Mouse (Mus musculus): ENCODE data around the gene Dmtf1. TPM values are rescaled to one million over a fixed set of nuclear protein-coding genes. Genes with fewer than 3 reads are reported as not detected.
A peak's percentile ranks its signal among the peaks of the same experiment; 100 is the strongest.
"Not testable (repeated sequence)": the region's sequence is repeated elsewhere in the genome, so short reads cannot be mapped to it uniquely, and the experiment has no call there.

Dmtf1 gene
- total RNA-seq (2021) (10 to 100 TPM; 10.5 to 13.6 TPM), polyA plus RNA-seq (2012; rRNA removed) (8.6 and 17.5 TPM in 2 replicates)
- long read RNA-seq, partial matches to known transcripts, result 0 of 9 reads
- long read RNA-seq, other reads (novel, unspliced or antisense), result 2 of 9 reads

- TF ChIP-seq POLR2A (IDR thresholded peaks at IDR 0.05; ENCODE audit: insufficient read depth, low read depth, low read length), result peak; percentile 99
- TF ChIP-seq EP300 (IDR thresholded peaks at IDR 0.05; ENCODE audit: insufficient read depth, low read depth, low read length), result peak; percentile 71
- no peak for TF ChIP-seq CTCF (IDR thresholded peaks at IDR 0.05)
- peak within 1 kb of the TSS; percentile 66 for H3K4me3 ChIP-seq
- DNase-seq, result peak; percentile 90 to 92
- no peaks in the 10 kb centered on the region for H3K79me2 ChIP-seq (replicated peaks; ENCODE audit: control insufficient read depth, insufficient read depth, low read length)
- no peaks in the 10 kb centered on the region for H3K27me3 ChIP-seq (ENCODE audit: control insufficient read depth, insufficient read depth, low read length)
- intact Hi-C loops (cut with DNase I), result loop anchor here (1.0 to 5.0 kb wide), 4 partner anchors 61 to 739 kb away; partner anchors contain the start of genes Crot, Dbf4, Slc25a40 and Tmem243
- under 1% methylated on average over 62 of the region's 64 CpGs for WGBS
- H3K9ac ChIP-seq (ENCODE audit: low read depth, low read length), result peak within 1 kb of the TSS; percentile 92
- H3K36me3 ChIP-seq (ENCODE audit: control insufficient read depth, insufficient read depth, low read length), result peaks cover 10% of the 10 kb centered on the region; the same call in 1 of the 2 replicates
- H3K4me1 ChIP-seq (ENCODE audit: control insufficient read depth, insufficient read depth, low read length), result peaks cover 5% of the 10 kb centered on the region
- peak within 1 kb of the TSS; percentile 97 for H3K27ac ChIP-seq
Observed at GRCm38 (mm10) chr5:9161456-9162041, at the start of gene Dmtf1. TSS of gene Dmtf1 (minus strand) at chr5:9161776.

- DNase-seq, result no peak
- Histone ChIP-seq H3K79me2 (replicated peaks; ENCODE audit: control insufficient read depth, insufficient read depth, low read length) (no peaks in the 10 kb centered on the region), H3K4me1 (ENCODE audit: control insufficient read depth, insufficient read depth, low read length) (no peaks in the 10 kb centered on the region), H3K9ac (ENCODE audit: low read depth, low read length) (no peak overlapping the region), H3K27ac (no peak overlapping the region), H3K4me3 (no peak overlapping the region), H3K27me3 (ENCODE audit: control insufficient read depth, insufficient read depth, low read length) (no peaks in the 10 kb centered on the region), H3K36me3 (ENCODE audit: control insufficient read depth, insufficient read depth, low read length) (no peaks in the 10 kb centered on the region)
- intact Hi-C loops (cut with DNase I), result no loop called here
- TF ChIP-seq CTCF (IDR thresholded peaks at IDR 0.05), result no peak
- no peak for TF ChIP-seq EP300 (IDR thresholded peaks at IDR 0.05; ENCODE audit: insufficient read depth, low read depth, low read length)
- no peak for TF ChIP-seq POLR2A (IDR thresholded peaks at IDR 0.05; ENCODE audit: insufficient read depth, low read depth, low read length)
- WGBS, result 63% methylated on average over 1 of the region's 1 CpGs
Observed at GRCm38 (mm10) chr5:9186467-9186866, 24.9 kb upstream of the Dmtf1 start.

GRCm38 (mm10) chr5:9173295-9173694, 11.7 kb upstream of the Dmtf1 start:
- no peaks in the 10 kb centered on the region for H3K27me3 ChIP-seq (ENCODE audit: control insufficient read depth, insufficient read depth, low read length)
- H3K79me2 ChIP-seq (replicated peaks; ENCODE audit: control insufficient read depth, insufficient read depth, low read length), result no peaks in the 10 kb centered on the region
- no peaks in the 10 kb centered on the region for H3K4me1 ChIP-seq (ENCODE audit: control insufficient read depth, insufficient read depth, low read length)
- no peak for DNase-seq
- H3K4me3 ChIP-seq, result no peak overlapping the region
- H3K27ac ChIP-seq, result no peak overlapping the region
- no peak overlapping the region for H3K9ac ChIP-seq (ENCODE audit: low read depth, low read length)
- 66% methylated on average over 2 of the region's 2 CpGs for WGBS
- intact Hi-C loops (cut with DNase I), result no loop called here
- TF ChIP-seq EP300 (IDR thresholded peaks at IDR 0.05; ENCODE audit: insufficient read depth, low read depth, low read length), result no peak
- TF ChIP-seq CTCF (IDR thresholded peaks at IDR 0.05), result no peak
- no peak for TF ChIP-seq POLR2A (IDR thresholded peaks at IDR 0.05; ENCODE audit: insufficient read depth, low read depth, low read length)
- no peaks in the 10 kb centered on the region for H3K36me3 ChIP-seq (ENCODE audit: control insufficient read depth, insufficient read depth, low read length)

- not testable (repeated sequence) for H3K4me1 ChIP-seq (ENCODE audit: control insufficient read depth, insufficient read depth, low read length); H3K27me3 ChIP-seq (ENCODE audit: control insufficient read depth, insufficient read depth, low read length); H3K9ac ChIP-seq (ENCODE audit: low read depth, low read length); H3K36me3 ChIP-seq (ENCODE audit: control insufficient read depth, insufficient read depth, low read length); H3K27ac ChIP-seq; H3K79me2 ChIP-seq (replicated peaks; ENCODE audit: control insufficient read depth, insufficient read depth, low read length); DNase-seq; H3K4me3 ChIP-seq
- intact Hi-C loops (cut with DNase I), result loop anchor here (2.0 kb wide), 1 partner anchor 257 kb away; no protein-coding TSS in a partner anchor
- TF ChIP-seq CTCF (IDR thresholded peaks at IDR 0.05), result peak; percentile 68
- WGBS, result 76% methylated on average over 5 of the region's 5 CpGs
Observed at GRCm38 (mm10) chr5:9169328-9170005, 7.9 kb upstream of the Dmtf1 start.

- H3K79me2 ChIP-seq (replicated peaks; ENCODE audit: control insufficient read depth, insufficient read depth, low read length), result no peaks in the 10 kb centered on the region
- no peak for DNase-seq
- H3K36me3 ChIP-seq (ENCODE audit: control insufficient read depth, insufficient read depth, low read length), result no peaks in the 10 kb centered on the region
- H3K27ac ChIP-seq, result no peak overlapping the region
- intact Hi-C loops (cut with DNase I), result no loop called here
- no peaks in the 10 kb centered on the region for H3K27me3 ChIP-seq (ENCODE audit: control insufficient read depth, insufficient read depth, low read length)
- TF ChIP-seq EP300 (IDR thresholded peaks at IDR 0.05; ENCODE audit: insufficient read depth, low read depth, low read length) (no peak), CTCF (IDR thresholded peaks at IDR 0.05) (no peak), POLR2A (IDR thresholded peaks at IDR 0.05; ENCODE audit: insufficient read depth, low read depth, low read length) (no peak)
- H3K9ac ChIP-seq (ENCODE audit: low read depth, low read length), result no peak overlapping the region
- peaks cover 3% of the 10 kb centered on the region for H3K4me1 ChIP-seq (ENCODE audit: control insufficient read depth, insufficient read depth, low read length)
- no peak overlapping the region for H3K4me3 ChIP-seq
- 66% methylated on average over 8 of the region's 8 CpGs for WGBS
Observed at GRCm38 (mm10) chr5:9166366-9166765, 4.8 kb upstream of the Dmtf1 start.

GRCm38 (mm10) chr5:9165151-9165550, 3.6 kb upstream of the Dmtf1 start:
- H3K27ac ChIP-seq, result peak overlapping the region; percentile 53
- H3K79me2 ChIP-seq (replicated peaks; ENCODE audit: control insufficient read depth, insufficient read depth, low read length); intact Hi-C loops (cut with DNase I); H3K4me1 ChIP-seq (ENCODE audit: control insufficient read depth, insufficient read depth, low read length); H3K27me3 ChIP-seq (ENCODE audit: control insufficient read depth, insufficient read depth, low read length); H3K4me3 ChIP-seq; H3K9ac ChIP-seq (ENCODE audit: low read depth, low read length); H3K36me3 ChIP-seq (ENCODE audit: control insufficient read depth, insufficient read depth, low read length): not testable (repeated sequence)
- 73% methylated on average over 10 of the region's 10 CpGs for WGBS
- peak in 1 of 2 experiments; percentile 4 for DNase-seq

Measured in heart, adult 2 months (tissue).